Mouse (Mus musculus) kidney, adult 2 months (tissue): Measurements from ENCODE around the gene Hmgb4. TPM values are rescaled to one million over a fixed set of nuclear protein-coding genes. Genes with fewer than 3 reads are reported as not detected.
A peak's percentile ranks its signal among the peaks of the same experiment; 100 is the strongest.

ENCODE experiments used
- DNase-seq: peaks from one replicate; pipeline ENCODE4 v3.0.0; 2021
- H3K27ac ChIP-seq: fragments of 200-500 bp; 2 replicates; pipeline ENCODE4 v1.5.1; 2012; ENCODE audit warnings: low read depth, low read length, control low read depth, inconsistent platforms; ENCODE audit not compliant: insufficient read depth
- H3K27me3 ChIP-seq: fragments of 200-500 bp; replicated peaks from 2 replicates; pipeline ENCODE4 v1.6.1; 2012; ENCODE audit warnings: mild to moderate bottlenecking, moderate library complexity, low read length, inconsistent platforms; ENCODE audit not compliant: control insufficient read depth, insufficient read depth
- H3K36me3 ChIP-seq: fragments of 200-500 bp; 2 replicates; pipeline ENCODE4 v1.6.1; 2012; ENCODE audit warnings: mild to moderate bottlenecking, moderate library complexity, low read length, inconsistent platforms; ENCODE audit not compliant: control insufficient read depth, insufficient read depth
- H3K4me1 ChIP-seq: fragments of 200-500 bp; 2 replicates; pipeline ENCODE4 v1.6.1; 2011; ENCODE audit warnings: low read length; ENCODE audit not compliant: control insufficient read depth, insufficient read depth
- H3K4me3 ChIP-seq: fragments of 200-500 bp; 2 replicates; pipeline ENCODE4 v1.5.1; 2011; ENCODE audit warnings: mild to moderate bottlenecking, low read depth, low read length, control low read depth; ENCODE audit not compliant: insufficient read depth
- CTCF ChIP-seq: fragments of 200-500 bp; conservative IDR thresholded peaks from 2 replicates; pipeline ENCODE4 v1.5.1; 2011; ENCODE audit warnings: low read depth, mild to moderate bottlenecking, control low read depth, low read length, moderate library complexity, mixed read lengths; ENCODE audit not compliant: insufficient read depth, insufficient read length
- POLR2A ChIP-seq: fragments of 200-500 bp; IDR thresholded peaks from one replicate; pipeline ENCODE4 v1.6.1; 2011; ENCODE audit warnings: low read depth, low read length, control low read depth
- WGBS: fragments of 180-500 bp; shearing (Covaris S2); methylation state at CpG from one replicate; pipeline ENCODE4 v1.1.7; 2018; 5-methylcytosine and 5-hydroxymethylcytosine counted together
- polyA plus RNA-seq: library from polyadenylated mRNA; depleted of rRNA; stranded (reverse); fragments of >200 nt; gene quantifications from 2 replicates; pipeline ENCODE4 v1.2.3, GENCODE M21; 2012

Gene Hmgb4
- polyA plus RNA-seq, 1 experiment: not detected

DNA sequence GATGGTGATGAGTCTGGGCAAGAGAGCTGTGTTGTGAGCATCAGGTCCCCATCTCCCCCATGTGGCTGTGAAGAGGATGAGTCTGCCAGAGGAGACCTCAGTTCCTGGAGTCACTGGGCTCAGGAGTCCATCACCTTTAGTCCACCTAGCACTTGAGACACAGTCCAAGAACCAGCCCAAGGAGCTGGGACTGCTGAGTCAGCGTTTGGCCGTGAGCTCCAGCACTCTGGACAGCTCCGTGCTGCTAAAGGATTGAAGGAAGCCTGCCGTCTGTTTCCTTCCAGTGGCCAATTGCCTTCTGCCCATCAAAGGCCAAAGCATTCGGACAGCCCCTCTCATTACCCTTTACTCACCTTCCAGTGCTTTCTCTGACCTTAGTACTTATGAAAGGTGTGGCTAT is 12.1 kb downstream of the Hmgb4 start:
- WGBS: 10% methylated on average over 5 of the region's 5 CpGs
- no peaks in the 10 kb centered on the region for H3K27me3 ChIP-seq
- no peak for TF ChIP-seq POLR2A
- no peak for TF ChIP-seq CTCF
- no peaks in the 10 kb centered on the region for H3K4me1 ChIP-seq
- H3K4me3 ChIP-seq: no peak overlapping the region
- DNase-seq: peak; percentile 17
- H3K27ac ChIP-seq: no peak overlapping the region
- no peaks in the 10 kb centered on the region for H3K36me3 ChIP-seq

DNA sequence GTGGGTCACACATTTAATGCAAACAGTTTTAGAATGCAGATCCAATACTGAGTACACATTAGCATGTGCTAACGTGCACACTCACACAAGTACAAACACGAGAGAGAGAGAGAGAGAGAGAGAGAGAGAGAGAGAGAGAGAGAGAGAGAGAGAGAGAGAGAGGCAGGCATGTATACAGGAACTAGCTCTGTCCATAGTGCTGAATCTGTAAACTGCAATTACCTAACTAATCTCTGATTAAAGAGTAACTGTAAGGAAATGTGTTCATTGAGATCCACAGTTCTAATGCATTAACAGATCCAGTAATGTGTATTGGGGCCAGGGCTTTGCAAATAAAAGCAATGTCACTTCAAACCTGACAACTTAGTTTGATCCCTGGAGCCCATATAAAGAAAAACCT is 15.6 kb downstream of the Hmgb4 start:
- no peak for DNase-seq
- Histone ChIP-seq H3K27me3 (no peaks in the 10 kb centered on the region), H3K27ac (no peak overlapping the region), H3K4me1 (no peaks in the 10 kb centered on the region), H3K4me3 (no peak overlapping the region), H3K36me3 (no peaks in the 10 kb centered on the region)
- 17% methylated on average over 2 of the region's 2 CpGs for WGBS
- TF ChIP-seq CTCF (no peak), POLR2A (no peak)

DNA sequence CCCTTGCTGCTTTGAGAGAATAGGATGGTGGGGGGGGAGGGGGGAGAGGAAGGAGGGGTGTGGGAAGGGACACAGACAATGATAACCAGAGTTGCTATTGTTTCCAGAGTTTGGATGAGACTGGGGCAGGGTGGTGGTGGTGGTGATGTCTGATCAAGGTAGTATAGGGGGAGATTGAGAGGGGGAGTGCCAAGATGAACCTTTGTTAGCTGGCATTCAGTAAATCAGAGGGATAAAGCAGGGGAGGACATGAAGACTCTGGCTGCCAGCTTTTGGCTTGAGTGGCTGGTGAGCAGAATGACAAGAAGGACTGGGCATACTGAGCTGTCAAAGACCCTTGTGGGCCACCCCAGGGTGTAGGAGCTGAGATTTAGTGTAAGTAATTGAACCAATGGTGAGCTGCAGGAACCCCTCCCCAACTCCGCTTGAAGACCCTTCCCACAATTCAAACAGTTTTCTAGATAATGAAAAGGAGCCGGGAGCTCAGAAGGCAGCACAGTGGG is 18.9 kb downstream of the Hmgb4 start:
- no peak for TF ChIP-seq CTCF
- no peak for TF ChIP-seq POLR2A
- Histone ChIP-seq H3K27me3 (no peaks in the 10 kb centered on the region), H3K27ac (no peak overlapping the region), H3K4me3 (no peak overlapping the region), H3K4me1 (no peaks in the 10 kb centered on the region), H3K36me3 (no peaks in the 10 kb centered on the region)
- 77% methylated on average over 2 of the region's 2 CpGs for WGBS
- no peak for DNase-seq

DNA sequence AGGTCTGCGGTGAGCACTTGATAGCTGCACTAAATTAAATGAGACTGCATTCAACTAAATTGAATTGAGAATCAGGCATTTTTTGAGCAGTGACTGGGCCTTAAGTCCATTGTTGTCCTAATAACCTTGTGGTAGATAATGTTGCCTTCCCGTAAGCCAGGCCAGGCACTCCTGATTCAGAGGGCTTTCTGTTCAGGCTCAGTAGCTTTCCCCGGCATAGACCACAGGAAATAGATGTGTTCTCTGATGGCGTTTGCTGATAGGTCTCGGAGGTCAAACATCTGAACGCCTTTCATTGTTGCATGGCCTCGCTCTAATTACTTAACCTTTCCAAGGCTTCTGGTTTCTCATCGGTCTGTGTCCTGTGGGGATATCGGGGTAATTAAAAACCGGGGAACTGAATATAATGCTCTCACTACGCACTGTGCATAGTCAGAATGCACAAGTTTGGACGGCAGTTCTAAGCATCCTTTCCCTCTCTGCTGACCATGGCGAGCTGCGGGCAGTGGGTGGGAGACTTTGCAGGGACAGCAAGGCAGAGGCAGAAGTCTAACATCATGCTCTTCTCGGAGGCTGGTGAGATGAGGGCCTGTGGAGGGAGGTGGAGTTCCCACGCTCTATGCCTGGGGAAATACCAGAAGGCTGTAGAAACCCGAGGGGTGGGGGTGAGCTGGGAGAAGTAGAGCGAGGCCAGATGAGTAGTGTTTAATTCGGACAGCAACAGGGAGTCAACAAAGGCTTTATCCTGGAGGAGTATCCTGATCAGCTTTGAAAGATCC is 19.5 kb downstream of the Hmgb4 start:
- Histone ChIP-seq H3K27ac (no peak overlapping the region), H3K4me3 (no peak overlapping the region), H3K27me3 (no peaks in the 10 kb centered on the region), H3K36me3 (no peaks in the 10 kb centered on the region), H3K4me1 (no peaks in the 10 kb centered on the region)
- no peak for DNase-seq
- WGBS: 32% methylated on average over 19 of the region's 19 CpGs
- TF ChIP-seq CTCF: no peak

DNA sequence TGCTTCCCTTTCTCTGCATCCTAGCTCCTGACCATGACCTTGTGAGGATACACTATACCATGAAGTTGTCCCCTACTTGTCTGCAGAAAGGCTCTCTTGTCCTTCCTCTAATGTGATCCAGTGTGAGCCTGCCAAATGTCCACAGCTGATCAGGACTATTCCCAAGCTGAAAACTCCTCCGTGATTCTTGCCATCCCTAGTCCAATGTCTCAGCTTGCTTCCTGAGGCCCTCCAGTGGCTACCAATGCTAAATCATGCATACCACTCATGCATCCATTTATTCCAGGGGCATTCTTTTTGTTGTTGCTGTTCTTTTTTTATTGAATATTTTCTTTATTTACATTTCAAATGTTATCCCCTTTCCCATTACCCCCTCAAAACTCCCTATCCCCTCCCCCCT is 21.6 kb downstream of the Hmgb4 start:
- H3K4me1 ChIP-seq: no peaks in the 10 kb centered on the region
- no peak overlapping the region for H3K4me3 ChIP-seq
- 38% methylated on average over 1 of the region's 1 CpGs for WGBS
- H3K27me3 ChIP-seq: no peaks in the 10 kb centered on the region
- TF ChIP-seq POLR2A (no peak), CTCF (no peak)
- H3K36me3 ChIP-seq: no peaks in the 10 kb centered on the region
- no peak overlapping the region for H3K27ac ChIP-seq
- no peak for DNase-seq

DNA sequence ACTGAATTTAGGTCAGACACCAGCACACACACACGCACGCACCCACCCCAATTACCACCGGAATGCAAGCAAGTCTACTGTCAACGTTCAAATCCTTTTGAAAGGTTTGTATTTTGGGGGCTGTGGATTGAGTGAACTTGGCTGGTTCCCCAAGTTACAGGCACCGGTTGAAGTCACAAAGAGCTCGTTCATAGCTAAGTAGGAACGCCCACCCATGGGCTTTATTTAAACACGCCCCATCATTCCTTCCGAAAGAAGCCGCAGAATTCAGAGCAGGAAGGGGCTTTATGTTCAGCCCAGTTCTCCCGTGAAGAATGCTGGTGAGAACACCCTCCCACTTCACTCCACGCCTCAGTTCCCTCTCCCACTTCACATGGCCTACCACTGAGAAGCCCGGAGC is 27.3 kb downstream of the Hmgb4 start:
- no peak for TF ChIP-seq POLR2A
- TF ChIP-seq CTCF: no peak
- WGBS: 83% methylated on average over 13 of the region's 13 CpGs
- Histone ChIP-seq H3K4me3 (no peak overlapping the region), H3K27me3 (no peaks in the 10 kb centered on the region), H3K4me1 (no peaks in the 10 kb centered on the region), H3K36me3 (no peaks in the 10 kb centered on the region), H3K27ac (no peak overlapping the region)
- DNase-seq: no peak

DNA sequence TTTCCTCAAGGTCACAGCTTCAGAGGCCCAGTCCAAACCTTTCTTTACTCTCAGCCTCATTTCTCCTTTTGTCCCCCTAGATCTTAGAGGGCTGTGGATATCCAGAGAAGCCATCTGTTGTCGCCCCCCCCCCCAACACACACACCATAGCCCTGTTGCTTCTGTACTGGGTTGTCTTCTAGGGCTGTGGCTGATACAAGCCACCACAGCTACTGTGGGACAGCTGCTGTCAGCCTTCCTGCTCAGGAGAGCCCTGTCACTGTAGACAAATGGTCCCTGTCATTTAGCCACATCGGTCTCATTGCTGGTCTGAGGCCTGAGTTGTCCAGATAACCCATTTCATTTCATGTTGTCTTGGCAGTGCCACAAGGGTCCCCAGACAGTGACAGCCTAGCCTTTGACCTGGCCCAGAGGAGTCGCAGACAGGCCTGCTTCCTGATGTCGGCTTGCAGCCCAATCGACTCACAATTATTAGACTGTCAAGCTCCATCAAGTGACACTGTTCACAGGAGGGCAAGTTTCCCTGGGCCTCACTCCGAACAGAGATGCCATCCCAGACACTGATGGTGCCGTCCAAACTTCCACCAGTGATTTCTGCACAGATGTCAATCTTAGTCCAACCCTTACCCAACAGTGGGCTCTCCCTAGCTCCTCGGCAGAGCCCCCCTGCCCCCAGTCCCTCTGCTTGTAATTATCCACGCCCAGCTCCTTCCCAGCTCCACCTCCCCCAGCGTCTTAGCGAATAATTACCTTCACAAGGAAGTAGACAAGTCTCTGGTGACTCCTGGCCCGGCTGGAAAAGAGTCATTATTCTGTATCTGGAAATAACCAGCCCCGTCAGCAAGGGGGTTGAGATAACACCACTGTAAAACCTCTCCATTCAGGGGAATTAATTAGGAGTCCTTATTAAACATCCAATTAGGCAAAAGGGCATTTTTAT is 33.1 kb downstream of the Hmgb4 start:
- Histone ChIP-seq H3K27ac (no peak overlapping the region), H3K4me3 (no peak overlapping the region), H3K36me3 (no peaks in the 10 kb centered on the region), H3K27me3 (no peaks in the 10 kb centered on the region), H3K4me1 (0 out of 2 replicates have a peak, but pooled peaks cover 3% of the 10 kb centered on the region)
- 25% methylated on average over 13 of the region's 13 CpGs for WGBS
- DNase-seq: peak; percentile 25
- TF ChIP-seq POLR2A (no peak), CTCF (no peak)
